Mouse (Mus musculus) embryonic fibroblast, embryonic 13.5 days (primary cell): Measurements from ENCODE around the gene Aldh3b1.

Experiments used
- CTCF ChIP-seq: IDR thresholded peaks from 2 replicates; pipeline ENCODE4 v1.5.1; 2011; ENCODE audit warnings: mild to moderate bottlenecking, control low read depth, low read length, moderate library complexity, borderline replicate concordance; ENCODE audit not compliant: insufficient read depth
- POLR2A ChIP-seq: IDR thresholded peaks from 2 replicates; pipeline ENCODE4 v1.6.1; 2011; ENCODE audit warnings: low read depth, mild to moderate bottlenecking, control low read depth, low read length, moderate library complexity

DNA sequence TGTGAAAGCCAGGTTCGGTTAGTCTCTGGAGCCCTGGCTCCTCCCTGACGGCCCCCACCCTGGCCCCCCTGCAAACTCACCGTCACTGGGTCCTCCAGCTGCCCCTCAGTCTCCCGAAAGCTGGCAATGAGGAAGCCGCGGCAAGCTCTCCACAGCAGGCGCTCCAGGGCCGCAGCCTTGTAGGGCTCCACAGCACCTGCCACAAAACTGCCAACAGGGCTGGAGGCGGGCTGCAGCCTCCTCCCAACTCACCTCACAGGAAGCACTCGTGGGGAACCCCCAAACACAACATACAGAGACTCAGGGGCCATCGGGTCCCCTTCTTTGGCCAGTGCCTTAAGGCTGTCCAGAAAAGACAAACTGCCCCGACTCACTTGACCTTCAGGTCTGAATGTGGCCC is 26.6 kb downstream of the Aldh3b1 start:
- no peak for TF ChIP-seq CTCF
- TF ChIP-seq POLR2A: no peak
